Mouse (Mus musculus): ENCODE measurements around the gene Map2k4. TPM values are rescaled to one million over a fixed set of nuclear protein-coding genes. Genes with fewer than 3 reads are reported as not detected.

The Map2k4 gene
- polyA plus RNA-seq, 1 experiment, result 18.5 TPM

GRCm38 (mm10) chr11:65777810-65778209, 10.3 kb downstream of the Map2k4 start:
- Histone ChIP-seq H3K4me3 (ENCODE audit: control insufficient read depth, insufficient read depth, low read length) (no peak overlapping the region), H3K4me1 (replicated peaks; ENCODE audit: control insufficient read depth, insufficient read depth, low read length) (peaks cover 7% of the 10 kb centered on the region), H3K36me3 (ENCODE audit: control insufficient read depth, insufficient read depth, low read length) (peaks cover 5% of the 10 kb centered on the region), H3K27ac (ENCODE audit: control insufficient read depth, insufficient read depth, low read length) (no peak overlapping the region), H3K27me3 (ENCODE audit: control insufficient read depth, insufficient read depth, low read length) (no peaks in the 10 kb centered on the region)
- WGBS, result 22% methylated on average over 5 of the region's 5 CpGs
- DNase-seq, result no peak
- no peak for TF ChIP-seq CTCF (IDR thresholded peaks at IDR 0.05; ENCODE audit: borderline replicate concordance, control insufficient read depth, extremely low read depth, insufficient read depth, low read length, poor library complexity)
- no peak for TF ChIP-seq POLR2A (IDR thresholded peaks at IDR 0.05; ENCODE audit: control insufficient read depth, extremely low read depth, insufficient read depth, low read length, poor library complexity)

- peaks cover 7% of the 10 kb centered on the region for H3K4me1 ChIP-seq (replicated peaks; ENCODE audit: control insufficient read depth, insufficient read depth, low read length)
- H3K27ac ChIP-seq (ENCODE audit: control insufficient read depth, insufficient read depth, low read length), result no peak overlapping the region
- no peak overlapping the region for H3K4me3 ChIP-seq (ENCODE audit: control insufficient read depth, insufficient read depth, low read length)
- TF ChIP-seq POLR2A (IDR thresholded peaks at IDR 0.05; ENCODE audit: control insufficient read depth, extremely low read depth, insufficient read depth, low read length, poor library complexity) (no peak), CTCF (IDR thresholded peaks at IDR 0.05; ENCODE audit: borderline replicate concordance, control insufficient read depth, extremely low read depth, insufficient read depth, low read length, poor library complexity) (no peak)
- no peak for DNase-seq
- H3K27me3 ChIP-seq (ENCODE audit: control insufficient read depth, insufficient read depth, low read length), result no peaks in the 10 kb centered on the region
- WGBS, result 28% methylated on average over 2 of the region's 2 CpGs
- H3K36me3 ChIP-seq (ENCODE audit: control insufficient read depth, insufficient read depth, low read length), result peaks cover 5% of the 10 kb centered on the region
Observed at GRCm38 (mm10) chr11:65776906-65777611, 11.0 kb downstream of the Map2k4 start.

GRCm38 (mm10) chr11:65773946-65774656, 14.0 kb downstream of the Map2k4 start:
- no peak for DNase-seq
- 89% methylated on average over 6 of the region's 6 CpGs for WGBS
- peaks cover 7% of the 10 kb centered on the region for H3K4me1 ChIP-seq (replicated peaks; ENCODE audit: control insufficient read depth, insufficient read depth, low read length)
- H3K27ac ChIP-seq (ENCODE audit: control insufficient read depth, insufficient read depth, low read length), result no peak overlapping the region
- no peaks in the 10 kb centered on the region for H3K27me3 ChIP-seq (ENCODE audit: control insufficient read depth, insufficient read depth, low read length)
- H3K36me3 ChIP-seq (ENCODE audit: control insufficient read depth, insufficient read depth, low read length), result no peaks in the 10 kb centered on the region
- TF ChIP-seq CTCF (IDR thresholded peaks at IDR 0.05; ENCODE audit: borderline replicate concordance, control insufficient read depth, extremely low read depth, insufficient read depth, low read length, poor library complexity) (no peak), POLR2A (IDR thresholded peaks at IDR 0.05; ENCODE audit: control insufficient read depth, extremely low read depth, insufficient read depth, low read length, poor library complexity) (no peak)
- H3K4me3 ChIP-seq (ENCODE audit: control insufficient read depth, insufficient read depth, low read length), result no peak overlapping the region

- Histone ChIP-seq H3K27ac (ENCODE audit: control insufficient read depth, insufficient read depth, low read length) (no peak overlapping the region), H3K27me3 (ENCODE audit: control insufficient read depth, insufficient read depth, low read length) (no peaks in the 10 kb centered on the region), H3K4me3 (ENCODE audit: control insufficient read depth, insufficient read depth, low read length) (no peak overlapping the region), H3K36me3 (ENCODE audit: control insufficient read depth, insufficient read depth, low read length) (no peaks in the 10 kb centered on the region), H3K4me1 (replicated peaks; ENCODE audit: control insufficient read depth, insufficient read depth, low read length) (peaks cover 7% of the 10 kb centered on the region)
- DNase-seq, result no peak
- 98% methylated on average over 2 of the region's 2 CpGs for WGBS
- TF ChIP-seq POLR2A (IDR thresholded peaks at IDR 0.05; ENCODE audit: control insufficient read depth, extremely low read depth, insufficient read depth, low read length, poor library complexity) (no peak), CTCF (IDR thresholded peaks at IDR 0.05; ENCODE audit: borderline replicate concordance, control insufficient read depth, extremely low read depth, insufficient read depth, low read length, poor library complexity) (no peak)
Observed at GRCm38 (mm10) chr11:65773535-65773934, 14.6 kb downstream of the Map2k4 start.

GRCm38 (mm10) chr11:65771546-65771945, 16.6 kb downstream of the Map2k4 start:
- WGBS, result 93% methylated on average over 1 of the region's 1 CpGs
- no peak for DNase-seq
- Histone ChIP-seq H3K4me1 (replicated peaks; ENCODE audit: control insufficient read depth, insufficient read depth, low read length) (no peaks in the 10 kb centered on the region), H3K27me3 (ENCODE audit: control insufficient read depth, insufficient read depth, low read length) (no peaks in the 10 kb centered on the region), H3K4me3 (ENCODE audit: control insufficient read depth, insufficient read depth, low read length) (no peak overlapping the region), H3K27ac (ENCODE audit: control insufficient read depth, insufficient read depth, low read length) (no peak overlapping the region), H3K36me3 (ENCODE audit: control insufficient read depth, insufficient read depth, low read length) (no peaks in the 10 kb centered on the region)
- TF ChIP-seq CTCF (IDR thresholded peaks at IDR 0.05; ENCODE audit: borderline replicate concordance, control insufficient read depth, extremely low read depth, insufficient read depth, low read length, poor library complexity) (no peak), POLR2A (IDR thresholded peaks at IDR 0.05; ENCODE audit: control insufficient read depth, extremely low read depth, insufficient read depth, low read length, poor library complexity) (no peak)

DNA sequence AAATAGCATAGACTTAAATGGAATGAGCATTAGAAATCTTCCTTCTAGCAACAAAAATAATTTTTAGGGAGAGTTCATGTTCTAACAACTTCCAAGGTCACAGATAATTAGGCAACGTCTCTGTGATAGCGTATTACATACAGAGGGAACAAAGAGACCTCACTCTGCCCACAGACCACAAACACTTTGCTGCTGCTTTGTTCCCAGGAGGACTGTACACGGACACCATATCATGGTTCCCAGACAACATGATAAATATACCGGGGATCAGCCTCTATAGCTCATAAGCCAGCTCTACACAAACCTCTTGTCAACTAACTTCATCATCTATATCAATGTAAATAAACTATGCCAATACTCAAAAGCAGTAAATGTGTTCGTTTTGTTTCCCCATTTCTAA, 18.1 kb downstream of the Map2k4 start:
- DNase-seq, result no peak
- Histone ChIP-seq H3K36me3 (ENCODE audit: control insufficient read depth, insufficient read depth, low read length) (no peaks in the 10 kb centered on the region), H3K4me3 (ENCODE audit: control insufficient read depth, insufficient read depth, low read length) (no peak overlapping the region), H3K4me1 (replicated peaks; ENCODE audit: control insufficient read depth, insufficient read depth, low read length) (no peaks in the 10 kb centered on the region), H3K27me3 (ENCODE audit: control insufficient read depth, insufficient read depth, low read length) (no peaks in the 10 kb centered on the region), H3K27ac (ENCODE audit: control insufficient read depth, insufficient read depth, low read length) (no peak overlapping the region)
- no peak for TF ChIP-seq CTCF (IDR thresholded peaks at IDR 0.05; ENCODE audit: borderline replicate concordance, control insufficient read depth, extremely low read depth, insufficient read depth, low read length, poor library complexity)
- TF ChIP-seq POLR2A (IDR thresholded peaks at IDR 0.05; ENCODE audit: control insufficient read depth, extremely low read depth, insufficient read depth, low read length, poor library complexity), result no peak
- 26% methylated on average over 5 of the region's 5 CpGs for WGBS

Measured in thymus, adult 2 months (tissue).